Mouse (Mus musculus): ENCODE data around the gene Sema4a. TPM values are rescaled to one million over a fixed set of nuclear protein-coding genes. Genes with fewer than 3 reads are reported as not detected.

The Sema4a gene
- polyA plus RNA-seq, 1 experiment from 2014 or later, result 5.3 TPM

- H3K9me3 ChIP-seq (replicated peaks; ENCODE audit: control insufficient read depth, low read length), result no peaks in the 10 kb centered on the region
- H3K27me3 ChIP-seq (ENCODE audit: control insufficient read depth, insufficient read depth, low read length), result peaks cover 26% of the 10 kb centered on the region
- no peak overlapping the region for H3K4me3 ChIP-seq (ENCODE audit: low read depth, low read length)
- H3K36me3 ChIP-seq (replicated peaks; ENCODE audit: control insufficient read depth, insufficient read depth, low read depth, low read length), result no peaks in the 10 kb centered on the region; the same call in 1 of the 2 replicates
- H3K27ac ChIP-seq (replicated peaks; ENCODE audit: low read depth, low read length), result no peak overlapping the region
- no peaks in the 10 kb centered on the region; the same call in 1 of the 2 replicates for H3K4me1 ChIP-seq (ENCODE audit: control insufficient read depth, insufficient read depth, low read length)
- DNase-seq (ENCODE audit: low spot score), result no peak
- H3K4me2 ChIP-seq (ENCODE audit: low read depth, low read length), result no peak overlapping the region
- H3K9ac ChIP-seq (replicated peaks; ENCODE audit: low read length), result no peak overlapping the region
- 77% methylated on average over 8 of the region's 8 CpGs for WGBS
- no peak for ATAC-seq (replicated peaks; ENCODE audit: insufficient number of reproducible peaks, low FRiP score, low TSS enrichment, low read depth)
These were observed 22.2 kb upstream of the Sema4a start for GRCm38 (mm10) chr3:88483141-88483540.

DNA sequence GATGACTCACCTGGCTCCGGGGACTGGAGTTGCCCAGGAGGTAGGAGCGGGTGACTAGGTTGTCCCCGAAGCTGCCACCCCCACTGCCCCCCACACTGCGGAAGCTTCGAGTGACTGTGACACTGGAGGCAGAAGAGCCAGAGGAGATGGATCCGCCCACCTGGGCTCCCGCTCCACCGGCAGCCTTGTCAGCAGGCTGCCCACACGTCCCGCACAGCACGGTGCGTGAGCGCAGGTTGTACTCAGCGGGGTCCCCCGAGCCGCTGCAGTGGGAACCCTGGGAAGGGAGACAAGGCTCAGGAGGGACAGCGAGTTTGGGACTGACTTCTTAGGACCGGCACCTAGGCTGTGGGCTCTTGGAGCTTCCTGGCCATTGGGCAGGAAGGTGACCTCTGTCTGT lies 21.4 kb upstream of the Sema4a start:
- H3K4me2 ChIP-seq (ENCODE audit: low read depth, low read length), result no peak overlapping the region
- H3K36me3 ChIP-seq (replicated peaks; ENCODE audit: control insufficient read depth, insufficient read depth, low read depth, low read length), result no peaks in the 10 kb centered on the region; the same call in 1 of the 2 replicates
- H3K27me3 ChIP-seq (ENCODE audit: control insufficient read depth, insufficient read depth, low read length), result peaks cover 24% of the 10 kb centered on the region
- H3K9ac ChIP-seq (replicated peaks; ENCODE audit: low read length), result no peak overlapping the region
- 33% methylated on average over 18 of the region's 18 CpGs for WGBS
- no peaks in the 10 kb centered on the region; the same call in 1 of the 2 replicates for H3K4me1 ChIP-seq (ENCODE audit: control insufficient read depth, insufficient read depth, low read length)
- H3K27ac ChIP-seq (replicated peaks; ENCODE audit: low read depth, low read length), result no peak overlapping the region
- ATAC-seq (replicated peaks; ENCODE audit: insufficient number of reproducible peaks, low FRiP score, low TSS enrichment, low read depth), result no peak
- no peak for DNase-seq (ENCODE audit: low spot score)
- H3K4me3 ChIP-seq (ENCODE audit: low read depth, low read length), result no peak overlapping the region
- H3K9me3 ChIP-seq (replicated peaks; ENCODE audit: control insufficient read depth, low read length), result no peaks in the 10 kb centered on the region

DNA sequence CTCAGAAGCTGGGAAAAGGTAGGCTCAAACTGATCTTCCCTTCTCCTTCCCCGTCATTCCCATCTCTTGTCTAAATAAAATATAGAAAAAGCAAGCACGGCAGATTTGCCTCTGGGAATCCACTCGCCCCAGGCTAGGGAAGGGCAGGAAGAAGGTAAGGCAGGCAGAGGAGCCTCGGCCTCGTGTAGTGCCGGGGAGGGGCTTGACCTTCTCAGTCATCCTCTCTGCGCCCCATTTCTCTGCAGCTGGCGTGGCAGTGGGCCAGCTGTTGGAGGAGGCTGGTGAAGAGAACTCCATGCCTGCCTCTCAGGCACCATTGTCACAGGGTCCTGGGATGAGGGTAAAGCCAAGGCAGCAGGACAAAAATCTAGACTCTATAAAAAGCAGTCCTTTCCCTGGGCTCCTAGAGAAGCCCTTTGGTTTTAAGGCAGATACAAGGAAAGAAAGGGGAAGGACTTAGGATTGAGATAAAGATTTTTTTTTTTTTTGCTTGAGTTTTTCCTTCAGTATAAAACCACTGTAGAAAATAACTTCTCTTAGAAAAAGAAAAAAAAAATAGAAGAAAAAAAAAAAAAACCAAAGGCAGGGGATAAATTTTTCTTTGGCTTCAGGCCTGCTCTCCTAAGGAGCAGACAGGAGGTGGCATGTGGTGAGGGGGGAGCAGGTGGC lies 20.5 kb upstream of the Sema4a start:
- Histone ChIP-seq H3K36me3 (replicated peaks; ENCODE audit: control insufficient read depth, insufficient read depth, low read depth, low read length) (no peaks in the 10 kb centered on the region; the same call in 1 of the 2 replicates), H3K27ac (replicated peaks; ENCODE audit: low read depth, low read length) (no peak overlapping the region), H3K9ac (replicated peaks; ENCODE audit: low read length) (no peak overlapping the region), H3K4me2 (ENCODE audit: low read depth, low read length) (no peak overlapping the region), H3K9me3 (replicated peaks; ENCODE audit: control insufficient read depth, low read length) (no peaks in the 10 kb centered on the region), H3K27me3 (ENCODE audit: control insufficient read depth, insufficient read depth, low read length) (peaks cover 22% of the 10 kb centered on the region), H3K4me3 (ENCODE audit: low read depth, low read length) (no peak overlapping the region), H3K4me1 (ENCODE audit: control insufficient read depth, insufficient read depth, low read length) (no peaks in the 10 kb centered on the region; the same call in 1 of the 2 replicates)
- no peak for DNase-seq (ENCODE audit: low spot score)
- WGBS, result 55% methylated on average over 8 of the region's 8 CpGs
- ATAC-seq (replicated peaks; ENCODE audit: insufficient number of reproducible peaks, low FRiP score, low TSS enrichment, low read depth), result no peak

DNA sequence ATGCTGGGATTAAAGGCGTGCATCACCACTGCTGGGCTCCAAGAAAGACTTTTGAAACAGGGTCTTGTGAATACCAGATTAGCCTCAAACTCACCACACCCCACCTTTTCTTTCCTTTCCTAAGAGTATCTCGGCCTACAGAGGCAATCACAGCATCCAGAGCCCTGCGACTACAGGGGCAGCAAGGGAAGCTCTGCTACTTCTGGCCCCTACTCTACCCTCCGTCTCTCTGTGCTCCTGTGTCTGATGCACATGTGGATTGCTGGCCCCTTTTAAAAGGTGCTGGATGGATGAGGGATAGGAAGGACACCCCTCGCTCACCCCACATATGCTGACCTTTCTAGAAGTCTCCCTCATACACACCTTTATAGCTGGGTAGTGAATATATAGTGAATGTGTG lies 19.7 kb upstream of the Sema4a start:
- ATAC-seq (replicated peaks; ENCODE audit: insufficient number of reproducible peaks, low FRiP score, low TSS enrichment, low read depth) (no peak), DNase-seq (ENCODE audit: low spot score) (no peak)
- no peak overlapping the region for H3K4me3 ChIP-seq (ENCODE audit: low read depth, low read length)
- no peaks in the 10 kb centered on the region for H3K9me3 ChIP-seq (replicated peaks; ENCODE audit: control insufficient read depth, low read length)
- no peak overlapping the region for H3K4me2 ChIP-seq (ENCODE audit: low read depth, low read length)
- 88% methylated on average over 5 of the region's 5 CpGs for WGBS
- H3K27me3 ChIP-seq (ENCODE audit: control insufficient read depth, insufficient read depth, low read length), result peaks cover 16% of the 10 kb centered on the region
- H3K27ac ChIP-seq (replicated peaks; ENCODE audit: low read depth, low read length), result no peak overlapping the region
- H3K9ac ChIP-seq (replicated peaks; ENCODE audit: low read length), result no peak overlapping the region
- no peaks in the 10 kb centered on the region for H3K36me3 ChIP-seq (replicated peaks; ENCODE audit: control insufficient read depth, insufficient read depth, low read depth, low read length)
- no peaks in the 10 kb centered on the region; the same call in 1 of the 2 replicates for H3K4me1 ChIP-seq (ENCODE audit: control insufficient read depth, insufficient read depth, low read length)

- no peaks in the 10 kb centered on the region for H3K36me3 ChIP-seq (replicated peaks; ENCODE audit: control insufficient read depth, insufficient read depth, low read depth, low read length)
- DNase-seq (ENCODE audit: low spot score) (no peak), ATAC-seq (replicated peaks; ENCODE audit: insufficient number of reproducible peaks, low FRiP score, low TSS enrichment, low read depth) (no peak)
- H3K4me3 ChIP-seq (ENCODE audit: low read depth, low read length), result no peak overlapping the region
- no peaks in the 10 kb centered on the region for H3K9me3 ChIP-seq (replicated peaks; ENCODE audit: control insufficient read depth, low read length)
- no peaks in the 10 kb centered on the region; the same call in 1 of the 2 replicates for H3K4me1 ChIP-seq (ENCODE audit: control insufficient read depth, insufficient read depth, low read length)
- H3K27ac ChIP-seq (replicated peaks; ENCODE audit: low read depth, low read length), result no peak overlapping the region
- 79% methylated on average over 4 of the region's 4 CpGs for WGBS
- H3K27me3 ChIP-seq (ENCODE audit: control insufficient read depth, insufficient read depth, low read length), result peaks cover 11% of the 10 kb centered on the region
- H3K4me2 ChIP-seq (ENCODE audit: low read depth, low read length), result no peak overlapping the region
- no peak overlapping the region for H3K9ac ChIP-seq (replicated peaks; ENCODE audit: low read length)
These were observed 18.8 kb upstream of the Sema4a start for GRCm38 (mm10) chr3:88479828-88480227.

DNA sequence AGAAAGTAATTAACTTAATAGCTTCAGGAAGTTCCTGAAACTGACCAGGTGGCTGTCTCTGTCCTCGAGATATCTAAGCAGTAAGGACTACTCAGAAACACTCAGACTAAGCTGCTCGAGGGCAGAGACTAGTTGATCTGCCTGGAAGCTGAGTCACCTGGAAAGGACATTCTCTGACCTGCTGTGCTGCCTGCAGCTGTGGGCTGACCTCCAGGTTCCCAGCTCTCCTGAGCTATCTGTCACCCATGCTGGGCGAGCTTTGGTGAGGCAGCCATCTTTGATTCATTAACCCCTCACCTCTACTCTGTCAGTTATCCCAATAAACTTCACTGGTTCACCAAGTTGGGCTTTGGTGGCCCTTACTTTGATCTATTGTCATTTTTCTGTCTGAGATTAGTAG lies 18.2 kb upstream of the Sema4a start:
- Histone ChIP-seq H3K9me3 (replicated peaks; ENCODE audit: control insufficient read depth, low read length) (no peaks in the 10 kb centered on the region), H3K4me2 (ENCODE audit: low read depth, low read length) (no peak overlapping the region), H3K9ac (replicated peaks; ENCODE audit: low read length) (no peak overlapping the region), H3K27me3 (ENCODE audit: control insufficient read depth, insufficient read depth, low read length) (peaks cover 8% of the 10 kb centered on the region), H3K27ac (replicated peaks; ENCODE audit: low read depth, low read length) (no peak overlapping the region), H3K4me1 (ENCODE audit: control insufficient read depth, insufficient read depth, low read length) (no peaks in the 10 kb centered on the region), H3K4me3 (ENCODE audit: low read depth, low read length) (no peak overlapping the region), H3K36me3 (replicated peaks; ENCODE audit: control insufficient read depth, insufficient read depth, low read depth, low read length) (no peaks in the 10 kb centered on the region)
- 39% methylated on average over 3 of the region's 3 CpGs for WGBS
- DNase-seq (ENCODE audit: low spot score), result no peak
- no peak for ATAC-seq (replicated peaks; ENCODE audit: insufficient number of reproducible peaks, low FRiP score, low TSS enrichment, low read depth)

DNA sequence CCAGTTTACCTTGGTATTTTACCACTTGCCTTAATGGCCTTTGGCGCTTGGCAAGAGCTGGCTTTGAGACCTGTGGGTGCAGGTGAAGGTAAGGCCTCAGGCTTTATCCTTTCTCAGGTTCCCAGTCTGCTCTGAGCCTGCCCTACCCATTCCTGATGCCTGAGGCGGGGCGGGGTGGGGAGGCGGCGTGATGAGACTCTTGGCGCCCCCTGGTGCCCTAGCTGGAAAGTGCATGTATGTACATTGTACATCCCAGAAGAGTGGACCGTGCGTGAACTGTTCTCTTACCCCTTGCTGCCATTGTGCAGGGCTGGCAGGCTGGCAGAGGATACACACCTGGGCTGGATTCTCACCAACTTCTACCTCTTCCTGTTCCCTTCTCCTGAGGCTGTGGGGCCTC lies 16.8 kb upstream of the Sema4a start:
- H3K27ac ChIP-seq (replicated peaks; ENCODE audit: low read depth, low read length), result no peak overlapping the region
- peaks cover 3% of the 10 kb centered on the region for H3K27me3 ChIP-seq (ENCODE audit: control insufficient read depth, insufficient read depth, low read length)
- H3K36me3 ChIP-seq (replicated peaks; ENCODE audit: control insufficient read depth, insufficient read depth, low read depth, low read length), result no peaks in the 10 kb centered on the region
- ATAC-seq (replicated peaks; ENCODE audit: insufficient number of reproducible peaks, low FRiP score, low TSS enrichment, low read depth), result 0 out of 2 replicates have a peak, but pooled peaks have one; percentile 37
- H3K4me1 ChIP-seq (ENCODE audit: control insufficient read depth, insufficient read depth, low read length), result no peaks in the 10 kb centered on the region
- H3K9me3 ChIP-seq (replicated peaks; ENCODE audit: control insufficient read depth, low read length), result no peaks in the 10 kb centered on the region
- no peak overlapping the region for H3K4me3 ChIP-seq (ENCODE audit: low read depth, low read length)
- no peak overlapping the region; the same call in 1 of the 2 replicates for H3K9ac ChIP-seq (replicated peaks; ENCODE audit: low read length)
- 3% methylated on average over 8 of the region's 8 CpGs for WGBS
- DNase-seq (ENCODE audit: low spot score), result peak; percentile 90
- no peak overlapping the region for H3K4me2 ChIP-seq (ENCODE audit: low read depth, low read length)

- no peak for DNase-seq (ENCODE audit: low spot score)
- WGBS, result 66% methylated on average over 6 of the region's 6 CpGs
- H3K9ac ChIP-seq (replicated peaks; ENCODE audit: low read length), result no peak overlapping the region
- H3K4me2 ChIP-seq (ENCODE audit: low read depth, low read length), result no peak overlapping the region
- no peaks in the 10 kb centered on the region for H3K4me1 ChIP-seq (ENCODE audit: control insufficient read depth, insufficient read depth, low read length)
- ATAC-seq (replicated peaks; ENCODE audit: insufficient number of reproducible peaks, low FRiP score, low TSS enrichment, low read depth), result no peak
- H3K9me3 ChIP-seq (replicated peaks; ENCODE audit: control insufficient read depth, low read length), result no peaks in the 10 kb centered on the region
- no peaks in the 10 kb centered on the region for H3K27me3 ChIP-seq (ENCODE audit: control insufficient read depth, insufficient read depth, low read length)
- no peaks in the 10 kb centered on the region for H3K36me3 ChIP-seq (replicated peaks; ENCODE audit: control insufficient read depth, insufficient read depth, low read depth, low read length)
- H3K27ac ChIP-seq (replicated peaks; ENCODE audit: low read depth, low read length), result no peak overlapping the region
- H3K4me3 ChIP-seq (ENCODE audit: low read depth, low read length), result no peak overlapping the region
These were observed 15.4 kb upstream of the Sema4a start for GRCm38 (mm10) chr3:88476403-88476802.
